Mouse (Mus musculus) frontal cortex, postnatal 10 days (tissue): Measurements from ENCODE around the gene Pdcl3.

Experiments used
- DNase-seq, 2 experiments: peaks; one replicate each; pipeline ENCODE4 v3.0.0; 2022; ENCODE audit warnings: low spot score in 2 of 2, mixed read lengths in 1 of 2

Pdcl3 gene

DNA sequence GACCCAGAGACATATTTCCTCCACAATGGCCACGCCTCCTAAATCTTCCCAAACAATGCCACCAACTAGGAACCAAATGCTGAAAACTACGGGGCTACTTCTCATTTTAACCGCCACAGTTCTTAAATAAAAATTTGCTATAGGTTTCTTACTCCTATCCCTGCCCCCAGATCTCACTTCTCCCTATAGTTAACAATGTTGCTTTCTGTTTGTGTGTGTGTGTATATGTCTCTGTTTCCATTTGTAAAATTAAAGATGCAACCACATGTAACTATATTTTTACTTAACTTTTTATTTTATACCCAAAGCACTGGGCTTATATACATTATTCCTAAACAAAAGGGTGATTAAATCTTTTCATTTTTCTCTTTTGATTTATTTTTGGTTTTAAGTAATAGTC is at the start of gene Pdcl3:
Gene Pdcl3 (plus strand): TSS at position 301 of the 400 bp plus-strand sequence.
- DNase-seq: no peak

DNA sequence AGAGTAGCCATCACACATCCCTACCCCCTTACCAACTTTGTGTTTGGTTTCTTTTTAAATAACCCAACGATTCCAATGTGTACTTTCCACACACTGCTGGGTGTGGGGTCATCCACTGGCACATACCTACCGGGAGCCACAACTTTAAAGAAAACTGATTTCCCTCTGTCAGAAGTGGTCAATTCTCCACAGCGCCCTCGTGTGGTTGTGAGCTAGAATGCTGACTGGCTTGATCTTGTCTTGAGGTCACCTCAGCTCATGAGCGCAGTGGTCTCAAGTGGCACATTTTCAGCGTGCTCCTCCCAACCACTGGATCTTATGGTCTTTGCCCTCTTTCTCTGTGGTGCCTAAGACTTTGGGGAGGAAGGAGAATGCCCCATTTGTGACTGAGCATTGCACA is 48.6 kb upstream of the Pdcl3 start:
- no peak for DNase-seq

DNA sequence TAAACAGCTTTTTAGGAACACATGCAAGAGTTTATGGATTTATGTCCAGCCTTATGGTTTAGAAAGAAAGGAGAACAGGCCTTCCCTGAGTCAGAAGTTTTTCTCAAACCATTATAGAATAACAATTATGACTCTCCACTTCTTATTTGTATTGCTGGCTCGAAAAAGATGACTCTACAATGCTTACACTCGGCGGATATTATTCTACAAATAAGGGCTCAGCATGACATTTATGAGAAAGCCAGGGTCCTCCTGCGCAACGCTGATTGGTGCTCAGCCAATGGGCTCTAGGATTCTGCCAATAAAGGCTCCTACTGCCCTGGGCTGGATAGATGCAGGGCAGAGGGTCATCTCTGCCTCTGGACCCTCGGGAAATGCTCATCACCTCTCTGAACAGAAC is 46.6 kb upstream of the Pdcl3 start, which contains the start of gene Nms:
Gene Nms (plus strand): TSS at position 301 of the 400 bp plus-strand sequence.
- no peak for DNase-seq

DNA sequence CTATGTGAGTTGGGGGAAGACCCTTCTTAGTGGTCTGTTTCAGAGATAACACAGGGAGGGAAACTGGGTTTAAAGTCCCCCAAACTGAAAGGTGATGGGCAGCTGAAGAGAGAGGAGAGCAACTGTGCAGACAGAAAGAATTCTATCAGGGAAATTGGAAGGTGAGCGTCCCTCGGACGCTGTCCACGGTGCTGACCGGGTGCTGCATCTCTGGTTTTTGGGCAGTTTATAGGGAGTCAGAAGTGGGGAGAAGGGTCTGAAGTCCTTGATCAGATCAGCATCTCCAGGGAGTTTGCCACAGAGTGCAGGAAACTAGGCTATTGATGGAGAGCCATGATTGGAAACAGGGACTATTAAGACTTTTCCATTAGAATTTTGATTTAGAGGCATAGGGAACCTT is 45.8 kb upstream of the Pdcl3 start:
- no peak for DNase-seq

DNA sequence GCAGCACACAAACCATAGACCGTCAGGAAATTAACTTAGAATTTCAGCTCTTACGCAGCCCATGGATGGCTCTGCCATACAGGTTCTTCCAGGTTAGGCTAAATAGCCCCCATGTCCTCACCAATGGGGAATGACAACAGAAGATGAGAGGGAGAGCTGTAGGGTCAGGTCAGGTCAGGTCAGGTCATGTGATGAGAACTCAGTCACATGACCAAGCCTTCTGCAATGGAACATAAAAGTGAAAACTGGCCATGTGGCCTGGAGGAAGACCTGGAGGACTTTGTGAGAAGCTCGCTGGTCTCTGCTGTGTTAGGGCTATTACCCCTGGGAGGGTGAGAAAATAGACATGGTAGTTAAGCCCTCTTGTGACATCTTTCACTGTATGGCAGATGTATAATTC is 29.0 kb upstream of the Pdcl3 start:
- DNase-seq: no peak

DNA sequence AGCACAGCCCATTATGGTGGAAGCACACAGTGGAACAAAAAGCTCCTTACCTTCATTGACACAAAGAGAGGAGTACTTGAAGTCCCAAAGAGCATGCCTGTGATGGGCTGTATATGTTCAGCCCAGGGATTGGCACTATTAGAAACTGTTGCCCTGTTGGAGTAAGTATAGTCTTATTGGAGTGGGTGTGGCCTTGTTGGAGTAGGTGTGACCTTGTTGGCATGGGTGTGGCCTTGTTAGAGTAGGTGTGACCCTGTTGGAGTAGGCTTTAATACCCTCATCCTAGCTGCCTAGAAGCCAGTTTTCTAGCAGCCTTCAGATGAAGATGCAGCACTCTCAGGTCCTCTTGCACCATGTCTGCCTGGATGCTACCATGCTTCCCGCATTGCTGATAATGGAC is 16.3 kb upstream of the Pdcl3 start:
- no peak for DNase-seq

DNA sequence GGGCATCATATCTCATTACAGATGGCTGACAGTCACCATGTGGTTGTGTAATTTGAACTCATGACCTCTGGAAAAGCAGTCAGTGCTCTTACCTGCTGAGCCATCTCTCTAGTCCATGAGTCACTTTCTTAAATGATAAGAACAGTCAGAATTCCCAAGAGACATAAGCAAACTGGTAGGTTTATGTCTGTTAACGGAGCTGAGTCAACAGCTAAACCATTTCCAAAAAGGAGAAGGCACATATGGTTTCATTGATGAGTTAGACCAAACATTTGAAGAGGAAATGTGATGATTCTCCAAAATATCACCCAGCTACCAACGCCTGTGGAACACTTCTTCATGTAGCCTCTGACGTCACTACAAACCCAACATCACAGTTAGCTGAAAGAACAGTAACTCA is 13.7 kb upstream of the Pdcl3 start:
- DNase-seq: no peak

DNA sequence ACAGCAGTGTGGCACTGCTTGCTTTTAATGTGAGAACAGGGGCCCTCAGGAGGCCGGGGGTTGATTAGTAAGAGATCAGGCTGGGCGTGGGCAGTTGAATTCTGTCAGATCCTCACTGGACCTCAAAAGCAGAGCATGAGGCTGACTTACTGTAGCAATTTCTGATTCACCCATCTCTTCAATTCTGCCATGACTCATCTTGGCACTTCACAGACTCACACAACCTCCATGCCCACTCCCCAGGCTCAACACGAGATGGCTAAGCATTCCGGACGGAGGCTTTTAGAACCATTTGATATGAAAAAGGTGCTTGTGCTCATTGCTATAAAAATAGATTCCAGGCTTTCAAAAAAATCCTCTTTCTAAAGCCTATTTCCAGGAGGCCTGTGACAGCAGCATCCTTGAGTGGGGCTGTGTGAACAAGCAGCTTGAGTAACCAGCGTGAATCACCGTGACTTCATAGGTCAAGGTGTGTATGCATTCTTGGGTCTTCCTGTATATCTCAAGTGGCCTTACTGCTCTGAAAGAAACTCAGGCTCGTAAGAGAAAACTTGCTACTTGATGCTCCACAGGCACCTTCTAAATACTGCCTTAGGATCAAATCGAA is 12.3 kb upstream of the Pdcl3 start:
- no peak for DNase-seq

DNA sequence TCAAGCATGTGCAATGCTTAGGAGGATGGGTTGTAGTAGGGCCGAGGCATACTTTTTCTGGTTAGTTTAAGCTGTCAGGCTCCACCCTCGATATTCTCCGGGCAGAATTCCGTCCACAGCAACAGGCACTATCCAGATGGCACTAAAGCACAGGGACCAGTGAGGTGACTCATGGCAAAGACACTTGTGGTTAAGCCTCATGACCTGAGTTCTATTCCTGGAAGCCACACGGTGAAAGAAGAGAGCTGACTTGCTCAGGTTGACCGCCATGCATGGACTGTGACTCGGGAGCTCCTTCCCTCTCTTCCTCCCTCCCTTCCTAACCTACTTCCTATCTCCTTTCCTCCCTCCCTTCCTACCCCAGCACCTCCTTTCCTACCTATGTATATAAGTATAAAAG is 5.5 kb upstream of the Pdcl3 start:
- no peak for DNase-seq

DNA sequence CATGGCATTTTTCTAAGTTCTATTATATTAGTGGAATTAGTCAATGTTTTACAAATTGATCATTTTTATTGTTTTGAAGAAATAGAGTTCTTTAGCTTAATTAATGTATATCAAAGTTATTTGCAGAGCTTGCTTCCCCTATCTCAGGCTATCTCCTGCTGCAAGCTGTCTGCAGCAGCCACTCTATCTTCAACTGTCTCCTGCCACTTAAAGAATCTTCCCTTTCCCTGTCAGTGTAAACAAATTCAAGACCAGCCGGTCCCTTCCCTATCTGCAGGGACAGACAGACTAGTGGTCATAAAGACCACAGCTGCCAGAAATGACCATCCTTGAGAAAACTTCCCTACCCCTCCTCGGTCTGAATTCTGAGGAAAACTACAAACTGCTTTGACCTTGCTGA is 1.5 kb upstream of the Pdcl3 start:
- no peak for DNase-seq

DNA sequence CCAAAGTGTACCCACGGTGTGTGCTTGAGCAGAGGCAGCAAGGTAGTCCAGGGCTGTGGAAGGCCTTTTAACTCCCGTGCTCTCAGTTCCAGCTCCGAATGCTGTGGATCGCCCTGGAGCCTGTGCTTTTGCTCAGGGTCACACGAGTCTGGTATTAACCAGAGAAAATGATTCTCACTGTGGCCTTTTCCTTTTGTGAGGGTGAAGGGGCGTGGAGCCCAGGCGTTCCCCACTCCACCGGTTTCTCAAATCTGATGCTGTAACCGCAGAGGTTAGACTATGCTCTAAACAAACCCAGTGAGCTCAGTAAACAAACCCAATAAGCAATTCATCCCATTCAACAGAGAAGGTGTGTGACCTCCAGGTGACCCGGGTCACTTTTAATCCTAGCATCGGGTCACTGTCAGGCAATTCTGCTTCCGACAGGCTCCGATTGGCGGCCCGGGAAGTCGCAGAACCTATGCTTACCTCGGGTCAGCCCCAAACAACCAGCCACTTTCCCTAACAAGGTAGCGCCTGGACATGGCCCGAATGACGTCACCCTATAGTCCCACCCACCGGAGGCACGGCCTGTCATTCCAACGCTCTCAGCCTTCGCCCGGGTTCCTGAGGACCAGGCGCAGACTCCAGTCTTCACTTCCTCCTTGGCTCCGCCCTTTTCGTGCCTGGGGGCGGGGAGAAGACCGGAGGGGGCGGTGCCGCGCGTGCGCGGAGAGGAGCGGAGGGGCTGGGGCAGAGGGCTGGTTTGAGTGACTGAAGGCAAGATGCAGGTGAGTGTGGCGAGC is 1.9 kb downstream of the Pdcl3 start:
- peak; percentile 93 to 96 for DNase-seq

DNA sequence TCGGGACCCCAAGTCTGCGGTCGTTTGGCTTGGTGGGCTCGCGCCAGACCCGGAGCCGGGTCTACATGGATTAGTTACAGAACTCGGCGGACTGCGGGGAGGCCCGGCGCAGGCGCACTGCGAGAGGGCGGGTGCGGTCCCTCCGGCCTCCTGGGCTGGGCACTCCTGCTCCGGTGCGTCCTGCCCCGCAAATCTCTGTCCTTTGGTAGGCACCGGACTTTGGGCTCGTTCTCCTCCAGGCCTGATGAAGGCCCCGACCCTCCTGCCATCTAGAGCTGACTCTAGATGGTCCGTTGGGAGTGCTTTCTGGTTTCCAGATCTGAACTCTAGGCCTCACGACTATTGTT is 2.4 kb downstream of the Pdcl3 start:
- DNase-seq: no peak

DNA sequence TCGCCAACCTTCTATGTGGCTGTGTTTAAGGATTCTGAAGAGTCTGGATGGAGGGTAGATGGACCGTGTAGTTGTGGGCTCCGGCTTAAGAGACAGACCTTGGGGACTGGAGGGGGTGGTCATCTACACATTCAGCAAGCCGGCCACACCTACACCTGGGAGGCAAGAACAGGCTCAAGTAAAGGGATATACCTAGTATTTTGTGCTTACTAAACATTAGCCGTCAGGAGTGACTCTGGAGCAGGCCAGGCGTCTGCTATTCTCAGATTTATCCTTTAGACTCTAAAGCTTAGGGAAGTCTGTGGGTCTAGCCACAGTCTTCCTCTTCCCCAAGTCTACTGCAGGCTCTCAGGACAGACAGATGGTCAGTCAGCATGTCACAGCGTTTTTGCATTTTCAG is 2.9 kb downstream of the Pdcl3 start:
- no peak for DNase-seq

DNA sequence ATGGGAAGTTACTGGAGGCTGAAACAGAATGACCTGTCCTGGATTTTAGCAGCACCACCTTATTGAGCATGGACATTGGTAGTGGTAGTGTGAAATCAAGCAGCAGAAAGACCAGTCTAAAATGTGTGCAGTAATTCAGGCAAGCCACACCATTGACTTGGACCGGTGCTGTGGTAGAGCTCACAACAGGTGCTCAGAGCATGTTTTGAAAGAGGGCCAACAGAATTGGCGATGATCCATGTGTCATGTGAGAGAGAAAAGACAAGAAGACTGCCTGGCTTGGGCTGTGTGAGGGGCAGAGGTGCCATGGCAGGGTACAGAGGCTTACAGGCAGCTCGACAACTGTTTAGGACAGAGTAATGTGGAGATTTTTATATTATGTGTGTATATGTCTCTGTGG is 7.0 kb downstream of the Pdcl3 start:
- no peak for DNase-seq

DNA sequence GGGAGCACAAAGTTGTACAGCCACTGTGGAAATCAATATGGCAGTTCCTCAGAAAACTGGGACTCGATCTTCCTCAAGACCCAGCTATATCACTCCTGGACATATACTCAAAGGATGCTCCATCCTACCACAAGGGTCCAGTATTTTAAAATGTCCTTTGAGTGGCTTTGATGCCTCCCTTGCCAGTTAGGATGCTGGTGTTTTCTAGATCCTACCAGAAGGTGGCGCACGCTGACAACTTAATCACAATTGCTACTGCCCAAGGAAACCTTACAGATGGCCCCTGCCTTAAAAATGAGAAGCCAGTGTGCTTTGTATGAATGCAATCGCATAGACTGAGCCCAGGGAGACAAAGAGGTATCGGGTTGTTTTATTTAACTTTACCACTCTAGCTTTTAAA is 15.7 kb downstream of the Pdcl3 start:
- DNase-seq: peak; percentile 47 to 75

DNA sequence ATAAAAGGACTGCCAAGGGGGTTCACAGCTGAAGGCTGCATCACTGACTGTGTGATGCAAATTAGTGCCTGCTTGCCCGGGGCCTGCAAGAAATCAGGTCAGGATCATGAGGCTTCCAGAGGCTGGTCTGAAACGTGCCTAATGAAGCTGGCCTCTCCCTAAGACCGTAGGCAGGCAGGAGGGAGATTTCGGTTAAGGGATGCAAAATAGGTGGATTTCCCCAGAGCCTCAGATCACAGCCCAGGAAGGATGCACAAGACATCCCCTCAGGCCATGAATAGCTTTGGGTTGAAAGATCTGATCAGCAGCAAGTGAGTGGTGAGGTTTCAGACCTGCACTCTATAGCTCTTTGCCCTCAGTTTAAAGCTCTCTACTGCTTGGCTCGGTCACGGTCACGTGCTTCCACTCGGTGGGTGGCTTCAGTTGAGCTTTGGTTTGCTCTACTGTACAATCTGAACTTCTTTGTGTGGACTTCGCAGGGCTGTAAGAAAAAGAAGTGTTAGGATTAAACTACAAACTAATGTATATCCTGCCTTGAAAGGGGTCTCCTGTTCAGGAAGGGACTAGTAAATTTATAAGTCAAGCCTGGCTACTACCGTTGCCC is 20.4 kb downstream of the Pdcl3 start:
- DNase-seq: no peak

DNA sequence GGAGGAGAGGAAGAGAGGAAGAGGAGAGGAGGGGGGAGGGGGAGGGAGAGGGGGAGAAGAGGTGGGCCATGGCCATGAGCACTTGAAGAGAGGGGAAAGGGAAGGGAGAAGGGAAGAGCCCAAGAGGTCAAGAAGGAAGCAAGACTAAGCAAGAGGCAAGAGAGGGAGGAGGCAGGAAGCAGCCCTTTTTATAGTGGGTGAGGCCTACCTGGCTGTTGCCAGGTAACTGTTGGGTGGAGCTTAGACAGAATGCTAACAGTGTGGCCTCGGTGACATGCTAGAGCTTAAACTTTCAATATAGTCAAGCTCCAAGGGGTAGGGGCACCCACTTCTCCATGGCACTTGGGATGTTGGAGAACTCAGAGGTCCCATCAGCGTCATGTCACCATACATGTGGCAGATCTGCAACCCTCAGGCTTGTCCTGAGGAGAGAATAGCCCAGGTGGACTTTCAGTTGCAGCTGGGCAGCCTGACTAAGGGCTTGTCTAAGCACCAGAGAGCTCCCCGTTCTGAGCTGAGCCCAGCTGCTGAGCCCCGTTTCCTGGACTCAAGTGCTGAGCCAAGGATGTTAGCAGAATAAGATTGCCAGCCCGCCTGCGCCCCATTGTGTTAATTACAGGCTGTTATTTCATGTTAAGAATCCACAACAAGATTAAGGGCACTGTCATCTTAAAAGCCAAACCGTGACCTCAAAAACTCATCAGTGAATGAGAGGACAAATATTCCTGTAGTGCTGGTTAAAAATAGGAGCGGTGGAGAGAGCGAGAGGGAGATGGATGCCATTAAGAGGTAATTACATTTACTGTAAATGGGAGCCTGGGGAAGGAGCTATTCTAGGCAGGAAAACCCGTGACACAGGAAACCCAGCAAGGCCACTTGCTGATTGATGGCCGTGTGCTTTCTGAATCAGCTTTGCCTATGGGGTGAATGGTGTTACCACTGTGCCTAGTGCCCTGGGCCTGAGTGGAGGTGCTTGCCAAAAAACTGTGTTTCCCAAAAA is 21.7 kb downstream of the Pdcl3 start:
- DNase-seq: no peak

DNA sequence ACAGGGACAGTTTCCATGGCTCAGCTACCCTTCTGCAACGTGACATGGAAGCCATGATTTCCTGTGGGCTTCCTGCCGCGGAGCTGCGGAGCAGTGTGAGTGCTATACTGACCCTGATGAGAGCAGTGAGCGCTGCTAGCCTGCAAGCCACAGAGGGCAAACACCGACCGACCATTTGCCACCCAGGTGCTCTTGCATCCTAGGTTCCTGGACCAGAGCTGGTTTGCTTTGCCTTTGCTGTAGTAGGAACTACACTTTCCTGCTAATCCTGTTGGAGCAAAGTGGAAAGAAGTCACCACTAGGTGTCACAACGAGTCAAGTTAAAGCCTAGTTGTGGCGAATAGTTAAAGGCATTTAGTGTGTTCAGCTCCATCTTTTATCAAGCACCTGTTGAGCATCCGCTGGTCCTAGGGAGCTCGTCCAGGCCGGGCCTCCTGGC is 25.2 kb downstream of the Pdcl3 start:
- DNase-seq: peak; percentile 62 to 76

DNA sequence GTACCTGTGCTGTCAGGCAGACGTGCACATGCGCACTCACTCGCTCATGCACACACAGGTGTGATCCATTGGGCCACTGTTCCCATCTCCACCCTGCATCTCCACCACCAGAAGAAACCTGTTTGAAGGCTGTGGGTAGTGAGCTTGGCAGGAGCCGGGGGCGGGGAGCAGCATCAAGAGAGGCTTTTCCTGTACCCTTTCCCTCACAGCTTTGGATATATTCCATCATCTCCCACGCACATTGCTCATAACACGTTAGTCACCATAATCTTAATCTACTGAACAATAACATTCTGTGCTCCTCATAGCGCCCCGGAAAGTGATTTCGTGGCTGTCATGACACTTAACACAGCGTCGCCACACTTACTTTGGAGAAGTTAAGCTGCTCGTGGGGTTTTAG is 27.2 kb downstream of the Pdcl3 start:
- DNase-seq: peak in 1 of 2 experiments; percentile 54

DNA sequence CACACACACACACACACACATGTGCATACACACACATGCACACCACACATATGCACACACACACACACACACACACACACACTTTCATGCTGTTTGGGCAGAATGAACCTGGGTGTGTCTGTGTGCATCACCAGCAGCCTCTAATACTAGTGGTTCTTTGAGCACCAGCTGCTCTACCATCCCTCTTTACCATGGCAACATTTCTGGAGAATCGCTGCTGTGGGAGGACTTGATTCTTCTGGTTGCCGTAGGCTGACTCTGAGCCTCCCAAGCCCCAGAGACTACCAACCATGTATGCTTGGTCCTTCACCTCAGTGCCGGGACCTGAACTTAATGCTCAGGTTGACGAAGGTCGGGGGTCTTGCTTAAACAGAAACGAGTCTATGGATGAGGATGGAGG is 28.4 kb downstream of the Pdcl3 start:
- peak in 1 of 2 experiments; percentile 37 for DNase-seq

DNA sequence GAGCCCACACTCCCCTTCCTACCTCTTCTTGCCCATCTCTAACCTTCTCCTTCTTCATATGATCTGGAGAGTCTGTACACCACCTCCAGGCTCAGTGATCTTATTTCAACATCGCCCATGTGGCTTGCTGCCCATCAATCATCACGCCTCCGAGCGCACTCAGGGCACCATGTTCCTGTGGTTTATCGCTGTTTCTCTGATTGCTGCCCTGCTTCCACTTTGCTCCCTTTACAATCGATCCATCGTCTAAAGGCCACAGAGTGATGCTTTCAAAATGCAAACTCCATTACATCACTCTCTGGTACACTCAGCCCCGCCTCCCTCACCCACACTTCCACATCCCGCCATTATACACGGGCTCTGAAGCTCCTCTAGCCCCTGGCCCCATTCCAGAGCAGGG is 30.1 kb downstream of the Pdcl3 start:
- no peak for DNase-seq

DNA sequence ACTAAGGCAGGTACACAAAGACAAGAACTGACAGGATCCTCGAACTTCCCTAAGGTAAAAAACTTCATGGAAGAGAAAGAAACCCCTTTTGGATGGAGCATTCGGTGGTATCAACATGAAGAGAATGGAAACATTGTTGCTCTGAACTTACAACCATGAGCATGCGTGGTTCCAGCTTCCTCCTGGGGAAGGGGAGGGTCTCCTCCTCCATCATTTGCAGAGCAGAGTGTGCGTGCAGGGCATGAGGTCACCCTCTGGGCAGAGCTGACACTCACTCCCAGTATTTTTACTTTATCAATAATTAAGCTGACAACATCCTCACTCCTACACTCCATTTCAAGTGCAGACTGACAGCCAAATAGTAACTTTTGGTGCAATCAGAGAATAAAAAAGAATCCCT is 32.5 kb downstream of the Pdcl3 start:
- no peak for DNase-seq
